ENCODE assay signal across 8 mouse cellular contexts in the genomic region with DNA sequence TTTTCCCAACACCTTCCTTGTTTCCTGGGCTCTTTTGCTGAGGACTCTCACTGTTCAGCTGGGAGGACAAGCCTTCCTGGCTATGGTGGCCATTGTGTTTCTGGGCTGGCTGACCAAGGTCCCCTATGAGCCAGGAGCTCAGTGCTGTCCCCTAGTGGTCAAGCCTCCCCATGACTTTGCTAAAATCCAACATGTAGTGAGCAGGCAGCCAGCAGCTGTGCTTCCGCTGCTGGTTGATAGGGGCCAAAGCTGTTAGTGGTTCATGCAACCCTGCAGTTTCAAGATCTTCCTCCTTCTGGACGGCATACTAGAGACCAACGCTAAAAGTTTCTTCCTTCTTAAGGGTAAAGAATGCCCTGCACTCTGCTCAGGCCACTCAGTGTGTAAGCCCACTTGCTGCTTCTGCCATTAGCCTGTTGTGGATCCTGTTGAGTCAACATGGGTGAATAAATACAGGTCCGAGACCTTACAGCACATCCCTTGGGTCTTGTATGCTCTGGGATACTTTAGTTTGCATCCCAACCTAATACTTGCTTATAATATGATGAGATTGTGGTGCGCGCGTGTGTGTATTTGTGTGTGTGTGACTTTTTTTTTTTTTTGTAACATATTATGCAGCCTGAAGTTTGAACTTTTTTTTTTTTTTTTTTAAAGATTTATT. TPM values are rescaled to one million over a fixed set of nuclear protein-coding genes. Genes with fewer than 3 reads are reported as not detected.
A peak's percentile ranks its signal among the peaks of the same experiment; 100 is the strongest.
DNase-seq lines count a peak whose midpoint lies in the region; ATAC-seq lines count a peak whose summit lies in the region.

No protein-coding gene starts in this region.

- WGBS in midbrain, embryonic 10.5 days: 35% methylated on average over 7 of the region's 7 CpGs
- 27% methylated on average over 7 of the region's 7 CpGs for WGBS in midbrain, embryonic 13.5 days
- WGBS in limb, embryonic 10.5 days: 41% methylated on average over 7 of the region's 7 CpGs
- 30% methylated on average over 7 of the region's 7 CpGs for WGBS in midbrain, embryonic 14.5 days

- no peak for ATAC-seq in midbrain, embryonic 13.5 days
- no peak for ATAC-seq in midbrain, embryonic 14.5 days (ENCODE audit: low FRiP score, low TSS enrichment)

- no peaks in the 10 kb centered on the region for H3K36me3 ChIP-seq in midbrain, embryonic 10.5 days
- no peaks in the 10 kb centered on the region for H3K36me3 ChIP-seq in midbrain, embryonic 13.5 days
- no peaks in the 10 kb centered on the region for H3K36me3 ChIP-seq in limb, embryonic 10.5 days
- no peaks in the 10 kb centered on the region for H3K36me3 ChIP-seq in midbrain, embryonic 14.5 days (ENCODE audit: control insufficient read depth, insufficient read depth, low read length)

- 0 out of 2 replicates have a peak, but pooled peaks cover 5% of the 10 kb centered on the region for H3K27me3 ChIP-seq in midbrain, embryonic 10.5 days (ENCODE audit: low read depth, poor library complexity, severe bottlenecking)
- H3K27me3 ChIP-seq in midbrain, embryonic 13.5 days: no peaks in the 10 kb centered on the region
- H3K27me3 ChIP-seq in limb, embryonic 10.5 days (ENCODE audit: low read depth, poor library complexity, severe bottlenecking): no peaks in the 10 kb centered on the region
- no peaks in the 10 kb centered on the region for H3K27me3 ChIP-seq in midbrain, embryonic 14.5 days (ENCODE audit: control insufficient read depth, insufficient read depth, low read length)

- no peaks in the 10 kb centered on the region for H3K9me3 ChIP-seq in midbrain, embryonic 10.5 days (replicated peaks)
- no peaks in the 10 kb centered on the region for H3K9me3 ChIP-seq in midbrain, embryonic 13.5 days
- no peaks in the 10 kb centered on the region for H3K9me3 ChIP-seq in limb, embryonic 10.5 days (replicated peaks)
- no peaks in the 10 kb centered on the region for H3K9me3 ChIP-seq in midbrain, embryonic 14.5 days (ENCODE audit: control insufficient read depth, low read length)

- DNase-seq in midbrain, embryonic 10.5 days (ENCODE audit: low spot score): peak; percentile 94
- peak; percentile 85 to 93 for DNase-seq in cerebellum, postnatal 4 days (ENCODE audit: low spot score in 2 of 2)
- peak; percentile 82 for DNase-seq in gastrocnemius, postnatal 25 days
- peak; percentile 86 for DNase-seq in kidney, adult 11 months
- peak; percentile 90 for DNase-seq in limb, embryonic 10.5 days (ENCODE audit: low spot score)
- peak; percentile 90 for DNase-seq in midbrain, embryonic 14.5 days
- peak; percentile 73 for DNase-seq in spleen, adult 12 weeks (ENCODE audit: low spot score)

- H3K4me1 ChIP-seq in midbrain, embryonic 10.5 days: peaks cover 24% of the 10 kb centered on the region
- peaks cover 20% of the 10 kb centered on the region for H3K4me1 ChIP-seq in midbrain, embryonic 13.5 days (replicated peaks)
- peaks cover 19% of the 10 kb centered on the region for H3K4me1 ChIP-seq in limb, embryonic 10.5 days
- peaks cover 13% of the 10 kb centered on the region; the same call in 1 of the 2 replicates for H3K4me1 ChIP-seq in midbrain, embryonic 14.5 days (ENCODE audit: control insufficient read depth, insufficient read depth, low read length)

- H3K4me2 ChIP-seq in midbrain, embryonic 13.5 days (replicated peaks): no peak overlapping the region
- peak overlapping the region; percentile 19; the same call in 1 of the 2 replicates for H3K4me2 ChIP-seq in midbrain, embryonic 14.5 days (ENCODE audit: low read length)

- no peak overlapping the region for H3K9ac ChIP-seq in midbrain, embryonic 13.5 days (replicated peaks)
- no peak overlapping the region for H3K9ac ChIP-seq in midbrain, embryonic 14.5 days (replicated peaks; ENCODE audit: low read length)

- H3K4me3 ChIP-seq in midbrain, embryonic 10.5 days: peak overlapping the region; percentile 35
- no peak overlapping the region for H3K4me3 ChIP-seq in midbrain, embryonic 13.5 days (replicated peaks)
- peak overlapping the region; percentile 30 for H3K4me3 ChIP-seq in limb, embryonic 10.5 days
- H3K4me3 ChIP-seq in midbrain, embryonic 14.5 days (replicated peaks; ENCODE audit: low read depth, low read length): no peak overlapping the region

- peak overlapping the region; percentile 33 for H3K27ac ChIP-seq in midbrain, embryonic 10.5 days (replicated peaks)
- no peak overlapping the region for H3K27ac ChIP-seq in midbrain, embryonic 13.5 days
- 0 out of 2 replicates have a peak overlapping the region, but pooled peaks have one; percentile 21 for H3K27ac ChIP-seq in limb, embryonic 10.5 days
- 0 out of 2 replicates have a peak overlapping the region, but pooled peaks have one; percentile 14 for H3K27ac ChIP-seq in midbrain, embryonic 14.5 days (replicated peaks; ENCODE audit: low read depth, low read length)

RNA-seq across cellular contexts. Expression of a gene that starts 19.3 kb away (rescaled TPM):
- polyA plus RNA-seq in midbrain, embryonic 10.5 days (2016; fragmentation: Nextera tagmentation; extraction: Ambion mirVana): not detected in 2 replicates
- polyA plus RNA-seq in midbrain, embryonic 13.5 days (2015; fragmentation: Nextera tagmentation; extraction: Ambion mirVana): not detected in 2 replicates
- not detected for total RNA-seq in gastrocnemius, postnatal 25 days (2021)
- not detected in 2 replicates for polyA plus RNA-seq in limb, embryonic 10.5 days (2016; fragmentation: Nextera tagmentation; extraction: Ambion mirVana)
- polyA plus RNA-seq in midbrain, embryonic 14.5 days (2014; fragmentation: Nextera tagmentation; extraction: Ambion mirVana): 0.09 and 0.14 TPM in 2 replicates

RNA-seq across cellular contexts. Expression of a gene that starts 19.3 kb away (rescaled TPM):
- polyA plus RNA-seq in midbrain, embryonic 10.5 days (2016; fragmentation: Nextera tagmentation; extraction: Ambion mirVana): not detected in 2 replicates
- not detected in 2 replicates for polyA plus RNA-seq in midbrain, embryonic 13.5 days (2015; fragmentation: Nextera tagmentation; extraction: Ambion mirVana)
- total RNA-seq in gastrocnemius, postnatal 25 days (2021): not detected
- polyA plus RNA-seq in limb, embryonic 10.5 days (2016; fragmentation: Nextera tagmentation; extraction: Ambion mirVana): not detected in 2 replicates
- polyA plus RNA-seq in midbrain, embryonic 14.5 days (2014; fragmentation: Nextera tagmentation; extraction: Ambion mirVana): not detected in 2 replicates

RNA-seq across cellular contexts. Expression of a gene that starts 41.9 kb away (rescaled TPM):
- polyA plus RNA-seq in midbrain, embryonic 10.5 days (2016; fragmentation: Nextera tagmentation; extraction: Ambion mirVana): 0.16 TPM in 1 of 2 replicates, not detected in the other
- polyA plus RNA-seq in midbrain, embryonic 13.5 days (2015; fragmentation: Nextera tagmentation; extraction: Ambion mirVana): not detected in 2 replicates
- total RNA-seq in gastrocnemius, postnatal 25 days (2021): not detected
- not detected in 2 replicates for polyA plus RNA-seq in limb, embryonic 10.5 days (2016; fragmentation: Nextera tagmentation; extraction: Ambion mirVana)
- polyA plus RNA-seq in midbrain, embryonic 14.5 days (2014; fragmentation: Nextera tagmentation; extraction: Ambion mirVana): not detected in 2 replicates

RNA-seq across cellular contexts. Expression of a gene that starts 45.5 kb away (rescaled TPM):
- 1.3 and 1.4 TPM in 2 replicates for polyA plus RNA-seq in midbrain, embryonic 10.5 days (2016; fragmentation: Nextera tagmentation; extraction: Ambion mirVana)
- polyA plus RNA-seq in midbrain, embryonic 13.5 days (2015; fragmentation: Nextera tagmentation; extraction: Ambion mirVana): 0.35 and 0.52 TPM in 2 replicates
- under 1 TPM in 1 of 2 experiments, not detected in 1; 0.27 TPM for total RNA-seq in gastrocnemius, postnatal 25 days (2021)
- polyA plus RNA-seq in limb, embryonic 10.5 days (2016; fragmentation: Nextera tagmentation; extraction: Ambion mirVana): 0.59 and 0.62 TPM in 2 replicates
- 0.19 and 0.36 TPM in 2 replicates for polyA plus RNA-seq in midbrain, embryonic 14.5 days (2014; fragmentation: Nextera tagmentation; extraction: Ambion mirVana)

RNA-seq across cellular contexts. Expression of a gene that starts 56.4 kb away (rescaled TPM):
- polyA plus RNA-seq in midbrain, embryonic 10.5 days (2016; fragmentation: Nextera tagmentation; extraction: Ambion mirVana): not detected in 2 replicates
- polyA plus RNA-seq in midbrain, embryonic 13.5 days (2015; fragmentation: Nextera tagmentation; extraction: Ambion mirVana): not detected in 2 replicates
- not detected for total RNA-seq in gastrocnemius, postnatal 25 days (2021)
- not detected in 2 replicates for polyA plus RNA-seq in limb, embryonic 10.5 days (2016; fragmentation: Nextera tagmentation; extraction: Ambion mirVana)
- polyA plus RNA-seq in midbrain, embryonic 14.5 days (2014; fragmentation: Nextera tagmentation; extraction: Ambion mirVana): not detected in 2 replicates

Comparison
In these comparisons a context has a peak if more than half of its experiments do, and no peak if none do; other contexts are left out.
1. H3K4me3 ChIP-seq: peak in midbrain, embryonic 10.5 days (single experiment) and limb, embryonic 10.5 days (single experiment); none in midbrain, embryonic 13.5 days (single experiment) and midbrain, embryonic 14.5 days (single experiment).
2. Peak in every context shown above with its lines, with median percentiles within 50 percentile points of each other: DNase-seq.